Mouse (Mus musculus): ENCODE measurements around the gene Atp5b. TPM values are rescaled to one million over a fixed set of nuclear protein-coding genes. Genes with fewer than 3 reads are reported as not detected.
"Not testable (repeated sequence)": the region's sequence is repeated elsewhere in the genome, so short reads cannot be mapped to it uniquely, and the experiment has no call there.

The Atp5b gene
- polyA plus RNA-seq, 1 experiment from 2014 or later = 2,091 TPM

- Histone ChIP-seq H3K36me3 (replicated peaks) (peaks cover 32% of the 10 kb centered on the region), H3K4me1 (peaks cover 18% of the 10 kb centered on the region), H3K9me3 (no peaks in the 10 kb centered on the region), H3K4me3 (replicated peaks) (no peak overlapping the region), H3K27me3 (no peaks in the 10 kb centered on the region), H3K27ac (no peak overlapping the region), H3K4me2 (no peak overlapping the region), H3K9ac (no peak overlapping the region)
- WGBS = 81% methylated on average over 1 of the region's 1 CpGs
- no peak for ATAC-seq (ENCODE audit: low FRiP score)
Observed at GRCm38 (mm10) chr10:128080496-128080895, 2.6 kb upstream of the Atp5b start.

- H3K9me3 ChIP-seq = no peaks in the 10 kb centered on the region
- 68% methylated on average over 6 of the region's 6 CpGs for WGBS
- no peak overlapping the region for H3K9ac ChIP-seq
- H3K27ac ChIP-seq = no peak overlapping the region
- peaks cover 41% of the 10 kb centered on the region for H3K36me3 ChIP-seq (replicated peaks)
- peaks cover 18% of the 10 kb centered on the region for H3K4me1 ChIP-seq
- H3K4me2 ChIP-seq = peak overlapping the region; percentile 60
- no peak for ATAC-seq (ENCODE audit: low FRiP score)
- H3K27me3 ChIP-seq = no peaks in the 10 kb centered on the region
- H3K4me3 ChIP-seq (replicated peaks) = peak overlapping the region; percentile 93
Observed at GRCm38 (mm10) chr10:128081807-128082476, 1.1 kb upstream of the Atp5b start.

DNA sequence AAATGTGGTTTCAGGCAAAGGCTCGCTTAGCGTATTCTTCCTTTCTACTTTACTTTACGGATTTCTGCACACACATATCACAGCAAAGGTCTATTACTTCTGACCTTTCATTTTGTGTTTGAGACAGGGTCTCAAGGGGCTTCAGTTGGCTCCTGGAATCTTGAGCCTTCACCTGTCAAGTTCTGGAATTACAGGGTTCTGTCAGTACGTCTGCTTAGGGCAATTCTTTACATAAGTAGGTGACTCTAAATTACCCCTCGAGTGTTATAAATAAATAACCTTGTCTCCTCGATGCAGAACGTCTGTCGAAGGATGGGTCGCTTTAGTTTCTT, 630 bp upstream of the Atp5b start:
- WGBS = 19% methylated on average over 9 of the region's 9 CpGs

DNA sequence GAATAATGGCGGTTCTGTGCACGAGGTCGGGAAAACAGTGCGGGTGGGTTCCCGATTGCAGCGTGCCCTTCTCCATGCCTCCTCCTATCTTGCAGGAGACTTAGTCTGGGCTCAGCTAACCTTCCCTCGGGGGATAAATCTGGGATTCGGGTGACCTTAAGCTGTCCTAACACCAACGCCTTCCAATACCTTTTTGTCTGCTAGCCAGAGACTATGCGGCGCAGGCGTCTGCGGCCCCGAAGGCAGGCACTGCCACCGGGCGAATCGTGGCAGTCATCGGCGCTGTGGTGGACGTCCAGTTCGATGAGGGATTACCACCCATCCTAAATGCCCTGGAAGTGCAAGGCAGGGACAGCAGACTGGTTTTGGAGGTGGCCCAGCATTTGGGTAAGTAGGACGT, 615 bp downstream of the Atp5b start:
- Histone ChIP-seq H3K27ac (peak overlapping the region; percentile 88), H3K4me2 (peak overlapping the region; percentile 95), H3K36me3 (replicated peaks) (peaks cover 42% of the 10 kb centered on the region), H3K9ac (peak overlapping the region; percentile 98), H3K27me3 (no peaks in the 10 kb centered on the region), H3K4me1 (peaks cover 18% of the 10 kb centered on the region), H3K4me3 (replicated peaks) (peak overlapping the region; percentile 93), H3K9me3 (no peaks in the 10 kb centered on the region)
- under 1% methylated on average over 22 of the region's 22 CpGs for WGBS
- ATAC-seq (ENCODE audit: low FRiP score) = 0 out of 2 replicates have a peak, but pooled peaks have one; percentile 3

More for the DNA sequence above, 630 bp upstream of the Atp5b start:
- peaks cover 40% of the 10 kb centered on the region for H3K36me3 ChIP-seq (replicated peaks)
- peak overlapping the region; percentile 93 for H3K4me3 ChIP-seq (replicated peaks)
- no peaks in the 10 kb centered on the region for H3K27me3 ChIP-seq
- no peak for ATAC-seq (ENCODE audit: low FRiP score)
- no peak overlapping the region; the same call in 1 of the 2 replicates for H3K27ac ChIP-seq
- H3K4me1 ChIP-seq = peaks cover 18% of the 10 kb centered on the region
- H3K9ac ChIP-seq = peak overlapping the region; percentile 68
- H3K4me2 ChIP-seq = peak overlapping the region; percentile 60
- H3K9me3 ChIP-seq = no peaks in the 10 kb centered on the region

GRCm38 (mm10) chr10:128084160-128084559, 1.1 kb downstream of the Atp5b start:
- Histone ChIP-seq H3K27ac (peak overlapping the region; percentile 88; the same call in 1 of the 2 replicates), H3K4me3 (replicated peaks) (peak overlapping the region; percentile 93), H3K4me1 (peaks cover 18% of the 10 kb centered on the region), H3K4me2 (peak overlapping the region; percentile 95), H3K27me3 (no peaks in the 10 kb centered on the region), H3K9me3 (no peaks in the 10 kb centered on the region), H3K36me3 (replicated peaks) (peaks cover 47% of the 10 kb centered on the region), H3K9ac (peak overlapping the region; percentile 98)
- WGBS = 6% methylated on average over 3 of the region's 3 CpGs
- no peak for ATAC-seq (ENCODE audit: low FRiP score)

GRCm38 (mm10) chr10:128086391-128086790, 3.3 kb downstream of the Atp5b start:
- 83% methylated on average over 6 of the region's 6 CpGs for WGBS
- Histone ChIP-seq H3K9ac (no peak overlapping the region), H3K4me2 (no peak overlapping the region), H3K9me3 (no peaks in the 10 kb centered on the region), H3K4me1 (peaks cover 28% of the 10 kb centered on the region), H3K36me3 (replicated peaks) (peaks cover 62% of the 10 kb centered on the region), H3K27ac (no peak overlapping the region), H3K27me3 (no peaks in the 10 kb centered on the region), H3K4me3 (replicated peaks) (peak overlapping the region; percentile 7; the same call in 1 of the 2 replicates)
- no peak for ATAC-seq (ENCODE audit: low FRiP score)

- H3K27me3 ChIP-seq; H3K9me3 ChIP-seq; H3K4me3 ChIP-seq (replicated peaks); H3K4me2 ChIP-seq; H3K9ac ChIP-seq; H3K27ac ChIP-seq; ATAC-seq (ENCODE audit: low FRiP score): not testable (repeated sequence)
- Histone ChIP-seq H3K36me3 (replicated peaks) (peaks cover 62% of the 10 kb centered on the region), H3K4me1 (peaks cover 31% of the 10 kb centered on the region)
- 86% methylated on average over 2 of the region's 2 CpGs for WGBS
Observed at GRCm38 (mm10) chr10:128087216-128087615, 4.1 kb downstream of the Atp5b start.

DNA sequence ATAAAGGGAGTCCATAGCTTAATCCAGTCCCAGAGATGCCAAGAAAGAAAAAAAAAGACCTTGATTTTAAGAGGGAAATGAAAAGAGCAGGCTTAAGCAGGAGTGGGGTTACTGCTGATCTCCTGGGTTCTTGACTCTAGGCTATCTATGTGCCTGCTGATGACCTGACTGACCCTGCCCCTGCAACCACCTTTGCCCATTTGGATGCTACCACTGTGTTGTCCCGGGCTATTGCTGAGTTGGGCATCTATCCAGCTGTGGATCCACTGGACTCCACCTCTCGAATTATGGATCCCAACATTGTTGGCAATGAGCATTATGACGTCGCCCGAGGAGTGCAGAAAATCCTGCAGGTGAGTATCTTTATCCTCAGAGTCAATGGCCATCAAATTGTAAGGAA, 5.1 kb downstream of the Atp5b start:
- H3K27ac ChIP-seq = no peak overlapping the region
- no peaks in the 10 kb centered on the region for H3K27me3 ChIP-seq
- H3K4me2 ChIP-seq = no peak overlapping the region
- 94% methylated on average over 5 of the region's 5 CpGs for WGBS
- peaks cover 62% of the 10 kb centered on the region for H3K36me3 ChIP-seq (replicated peaks)
- no peak for ATAC-seq (ENCODE audit: low FRiP score)
- H3K9me3 ChIP-seq = no peaks in the 10 kb centered on the region
- H3K4me3 ChIP-seq (replicated peaks) = no peak overlapping the region
- H3K9ac ChIP-seq = no peak overlapping the region
- H3K4me1 ChIP-seq = peaks cover 35% of the 10 kb centered on the region

DNA sequence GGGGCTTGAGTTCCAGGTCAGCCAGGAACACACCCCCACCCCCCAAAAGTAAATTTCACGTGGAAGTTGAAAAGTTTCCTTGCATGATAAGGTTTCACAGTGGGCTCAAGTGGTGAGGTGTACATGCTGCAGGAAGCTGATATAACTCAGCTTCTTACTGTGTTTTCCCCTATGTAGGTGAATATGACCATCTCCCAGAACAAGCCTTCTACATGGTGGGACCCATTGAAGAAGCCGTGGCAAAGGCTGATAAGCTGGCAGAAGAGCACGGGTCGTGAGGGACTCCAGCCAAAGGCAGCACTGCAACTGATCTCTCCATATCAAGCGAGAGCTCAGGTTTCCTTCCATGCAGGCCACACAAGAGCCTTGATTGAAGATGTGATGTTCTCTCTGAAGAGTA, 6.8 kb downstream of the Atp5b start:
- no peak for ATAC-seq (ENCODE audit: low FRiP score)
- Histone ChIP-seq H3K4me2 (no peak overlapping the region), H3K9ac (no peak overlapping the region), H3K9me3 (no peaks in the 10 kb centered on the region), H3K36me3 (replicated peaks) (peaks cover 58% of the 10 kb centered on the region), H3K27me3 (no peaks in the 10 kb centered on the region), H3K4me3 (replicated peaks) (no peak overlapping the region), H3K27ac (no peak overlapping the region), H3K4me1 (peaks cover 45% of the 10 kb centered on the region)
- WGBS = 79% methylated on average over 5 of the region's 5 CpGs

- H3K9ac ChIP-seq = peak overlapping the region; percentile 85; the same call in 1 of the 2 replicates
- peaks cover 47% of the 10 kb centered on the region for H3K36me3 ChIP-seq (replicated peaks)
- peaks cover 44% of the 10 kb centered on the region for H3K4me1 ChIP-seq
Observed at GRCm38 (mm10) chr10:128090651-128091563, 7.8 kb downstream of the Atp5b start.

GRCm38 (mm10) chr10:128091564-128092505, 8.8 kb downstream of the Atp5b start, which contains the start of gene Baz2a:
TSS of gene Baz2a (plus strand) at chr10:128091577.
- no peak for ATAC-seq (ENCODE audit: low FRiP score)
- Histone ChIP-seq H3K4me3 (replicated peaks) (peak within 1 kb of the TSS; percentile 86), H3K4me2 (peak within 1 kb of the TSS; percentile 71), H3K9me3 (no peaks in the 10 kb centered on the region), H3K27me3 (no peaks in the 10 kb centered on the region), H3K4me1 (peaks cover 52% of the 10 kb centered on the region), H3K9ac (peak within 1 kb of the TSS; percentile 85), H3K27ac (peak within 1 kb of the TSS; percentile 95), H3K36me3 (replicated peaks) (peaks cover 38% of the 10 kb centered on the region)
- 1% methylated on average over 20 of the region's 20 CpGs for WGBS

More at GRCm38 (mm10) chr10:128090651-128091563, 7.8 kb downstream of the Atp5b start:
- Histone ChIP-seq H3K27ac (peak overlapping the region; percentile 95), H3K27me3 (no peaks in the 10 kb centered on the region), H3K4me2 (peak overlapping the region; percentile 71), H3K4me3 (replicated peaks) (peak overlapping the region; percentile 86), H3K9me3 (no peaks in the 10 kb centered on the region)
- WGBS = 9% methylated on average over 14 of the region's 14 CpGs
- peak; percentile 37 for ATAC-seq (ENCODE audit: low FRiP score)

Measured in forebrain, embryonic 12.5 days (tissue).